Mouse (Mus musculus) midbrain, embryonic 16.5 days (tissue): ENCODE data around the gene Dlg3. TPM values are rescaled to one million over a fixed set of nuclear protein-coding genes. Genes with fewer than 3 reads are reported as not detected.

Experiments used
- ATAC-seq: fragments of 200-750 bp; cut with Nextera tagmentation; 2 replicates; pipeline ENCODE4 v1.8.0; 2017; ENCODE audit warnings: moderate TSS enrichment
- H3K27ac ChIP-seq: fragments of 300-500 bp; sonication (generic); 2 replicates; pipeline ENCODE4 v1.5.1; 2014; ENCODE audit warnings: mild to moderate bottlenecking, low read length, mixed read lengths
- H3K27me3 ChIP-seq: fragments of 300-500 bp; sonication (generic); 2 replicates; pipeline ENCODE4 v1.6.1; 2014; ENCODE audit warnings: low read depth, low read length, mixed read lengths; ENCODE audit not compliant: control insufficient read depth, insufficient read depth
- H3K36me3 ChIP-seq: fragments of 300-500 bp; sonication (generic); 2 replicates; pipeline ENCODE4 v1.6.1; 2014; ENCODE audit warnings: mild to moderate bottlenecking, low read length, moderate library complexity, mixed read lengths; ENCODE audit not compliant: control insufficient read depth, insufficient read depth
- H3K4me1 ChIP-seq: fragments of 300-500 bp; sonication (generic); 2 replicates; pipeline ENCODE4 v1.6.1; 2014; ENCODE audit warnings: mild to moderate bottlenecking, low read length, mixed read lengths; ENCODE audit not compliant: control insufficient read depth, insufficient read depth
- H3K4me2 ChIP-seq: fragments of 300-500 bp; sonication (generic); 2 replicates; pipeline ENCODE4 v1.6.1; 2014; ENCODE audit warnings: mild to moderate bottlenecking, low read length, mixed read lengths
- H3K4me3 ChIP-seq: fragments of 300-500 bp; sonication (generic); 2 replicates; pipeline ENCODE4 v1.5.1; 2014; ENCODE audit warnings: low read depth, mild to moderate bottlenecking, low read length, moderate library complexity, mixed read lengths
- H3K9ac ChIP-seq: fragments of 300-500 bp; sonication (generic); 2 replicates; pipeline ENCODE4 v1.6.1; 2014; ENCODE audit warnings: low read depth, low read length, mixed read lengths
- H3K9me3 ChIP-seq: fragments of 300-500 bp; sonication (generic); replicated peaks from 2 replicates; pipeline ENCODE4 v1.6.1; 2014; ENCODE audit warnings: mild to moderate bottlenecking, low read length, mixed read lengths; ENCODE audit not compliant: control insufficient read depth, poor library complexity, severe bottlenecking
- WGBS: fragments of 180-500 bp; shearing (Covaris S2); extraction: QIAGEN DNeasy Blood & Tissue Kit; methylation state at CpG from one replicate; pipeline ENCODE4 v1.1.7; 2014; 5-methylcytosine and 5-hydroxymethylcytosine counted together
- polyA plus RNA-seq: library from polyadenylated mRNA; unstranded; fragments of >200 nt; fragmentation: Nextera tagmentation; extraction: Ambion mirVana; gene quantifications from 2 replicates; pipeline ENCODE4 v1.2.1, GENCODE M21; 2015

Gene Dlg3
- polyA plus RNA-seq, 1 experiment from 2014 or later, result 8.0 TPM

- H3K27ac ChIP-seq, result no peak overlapping the region
- H3K9ac ChIP-seq, result no peak overlapping the region
- 88% methylated on average over 8 of the region's 8 CpGs for WGBS
- no peaks in the 10 kb centered on the region for H3K27me3 ChIP-seq
- H3K9me3 ChIP-seq, result no peaks in the 10 kb centered on the region
- no peak overlapping the region for H3K4me2 ChIP-seq
- H3K36me3 ChIP-seq, result 0 out of 2 replicates have a peak, but pooled peaks cover 2% of the 10 kb centered on the region
- no peak for ATAC-seq
- no peak overlapping the region for H3K4me3 ChIP-seq
- no peaks in the 10 kb centered on the region for H3K4me1 ChIP-seq
Observed at GRCm38 (mm10) chrX:100814139-100814538, 46.6 kb downstream of the Dlg3 start.

- no peaks in the 10 kb centered on the region for H3K27me3 ChIP-seq
- no peak overlapping the region for H3K27ac ChIP-seq
- H3K4me2 ChIP-seq, result no peak overlapping the region
- ATAC-seq, result no peak
- no peaks in the 10 kb centered on the region for H3K36me3 ChIP-seq
- no peak overlapping the region for H3K4me3 ChIP-seq
- H3K9ac ChIP-seq, result no peak overlapping the region
- 87% methylated on average over 7 of the region's 7 CpGs for WGBS
- no peaks in the 10 kb centered on the region for H3K4me1 ChIP-seq
- H3K9me3 ChIP-seq, result no peaks in the 10 kb centered on the region
Observed at GRCm38 (mm10) chrX:100815766-100816165, 48.2 kb downstream of the Dlg3 start.

GRCm38 (mm10) chrX:100818681-100819080, 51.2 kb downstream of the Dlg3 start:
- H3K9me3 ChIP-seq, result no peaks in the 10 kb centered on the region
- H3K27ac ChIP-seq, result no peak overlapping the region
- no peak for ATAC-seq
- H3K4me3 ChIP-seq, result no peak overlapping the region
- no peaks in the 10 kb centered on the region for H3K36me3 ChIP-seq
- H3K4me2 ChIP-seq, result no peak overlapping the region
- no peak overlapping the region for H3K9ac ChIP-seq
- no peaks in the 10 kb centered on the region for H3K27me3 ChIP-seq
- WGBS, result 94% methylated on average over 9 of the region's 9 CpGs
- no peaks in the 10 kb centered on the region for H3K4me1 ChIP-seq

- no peak for ATAC-seq
- Histone ChIP-seq H3K4me2 (no peak overlapping the region), H3K27me3 (no peaks in the 10 kb centered on the region), H3K36me3 (no peaks in the 10 kb centered on the region), H3K9me3 (no peaks in the 10 kb centered on the region), H3K4me3 (no peak overlapping the region), H3K9ac (no peak overlapping the region), H3K4me1 (no peaks in the 10 kb centered on the region), H3K27ac (no peak overlapping the region)
- WGBS, result 75% methylated on average over 1 of the region's 1 CpGs
Observed at GRCm38 (mm10) chrX:100821149-100821548, 53.6 kb downstream of the Dlg3 start.

GRCm38 (mm10) chrX:100825557-100825956, 58.0 kb downstream of the Dlg3 start:
- Histone ChIP-seq H3K9ac (no peak overlapping the region), H3K36me3 (no peaks in the 10 kb centered on the region), H3K4me1 (no peaks in the 10 kb centered on the region), H3K4me2 (no peak overlapping the region), H3K4me3 (no peak overlapping the region), H3K27ac (no peak overlapping the region), H3K9me3 (no peaks in the 10 kb centered on the region), H3K27me3 (no peaks in the 10 kb centered on the region)
- ATAC-seq, result no peak
- 75% methylated on average over 1 of the region's 1 CpGs for WGBS

- no peak for ATAC-seq
- no peaks in the 10 kb centered on the region for H3K9me3 ChIP-seq
Observed at GRCm38 (mm10) chrX:100832806-100833205, 65.3 kb downstream of the Dlg3 start.

GRCm38 (mm10) chrX:100839211-100839610, 71.7 kb downstream of the Dlg3 start:
- Histone ChIP-seq H3K4me3 (no peak overlapping the region), H3K9me3 (no peaks in the 10 kb centered on the region), H3K4me2 (no peak overlapping the region), H3K27ac (no peak overlapping the region), H3K27me3 (no peaks in the 10 kb centered on the region), H3K36me3 (no peaks in the 10 kb centered on the region), H3K4me1 (no peaks in the 10 kb centered on the region), H3K9ac (no peak overlapping the region)
- ATAC-seq, result no peak

More at GRCm38 (mm10) chrX:100832806-100833205, 65.3 kb downstream of the Dlg3 start:
- Histone ChIP-seq H3K9ac (no peak overlapping the region), H3K4me2 (no peak overlapping the region), H3K36me3 (no peaks in the 10 kb centered on the region), H3K27ac (no peak overlapping the region), H3K4me1 (no peaks in the 10 kb centered on the region), H3K27me3 (no peaks in the 10 kb centered on the region), H3K4me3 (no peak overlapping the region)
- WGBS, result 90% methylated on average over 2 of the region's 2 CpGs

Other genes with a start within 250 kb of the Dlg3 start
- gene Dgat2l6, start 242.9 kb upstream of the Dlg3 start, polyA plus RNA-seq, result not detected in 2 replicates
- gene Awat1, start 195.5 kb upstream of the Dlg3 start, polyA plus RNA-seq, result not detected in 2 replicates
- gene P2ry4, start 172.9 kb upstream of the Dlg3 start, polyA plus RNA-seq, result not detected in 2 replicates
- gene Arr3, start 162.2 kb upstream of the Dlg3 start, polyA plus RNA-seq, result not detected in 2 replicates
- gene Kif4, start 142.0 kb upstream of the Dlg3 start, polyA plus RNA-seq, result 2.8 and 4.4 TPM in 2 replicates
- 89.7 and 93.0 TPM in 2 replicates for gene Pdzd11, start 141.2 kb upstream of the Dlg3 start, polyA plus RNA-seq
- 41.6 and 54.6 TPM in 2 replicates for gene Gdpd2, start 37.8 kb upstream of the Dlg3 start, polyA plus RNA-seq